Mouse (Mus musculus) Muller cell, postnatal 12 days (primary cell): ENCODE measurements around the gene Avp.

Experiments
- DNase-seq: peaks from one replicate; pipeline ENCODE4 v3.0.0-alpha.2; 2015; ENCODE audit errors: inconsistent ontology term

Avp gene

DNA sequence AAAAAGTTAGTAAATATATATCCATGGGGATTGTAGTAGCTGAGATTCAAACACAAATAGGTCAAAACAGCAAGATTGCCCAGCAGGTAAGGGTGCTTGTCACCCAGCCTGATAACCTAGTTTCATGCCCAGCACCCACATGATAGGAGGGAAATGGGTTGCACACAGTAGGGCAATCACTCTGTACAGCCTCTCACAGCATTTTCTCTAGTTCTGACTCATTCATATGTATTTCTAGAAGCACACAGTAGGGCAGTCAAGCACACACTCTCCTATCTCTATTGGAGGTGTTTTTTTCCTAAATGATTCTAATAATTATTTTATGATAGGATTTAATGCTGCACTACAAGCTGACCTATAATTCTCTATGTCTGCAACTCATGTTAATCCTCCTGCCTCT, 12.4 kb downstream of the Avp start:
- DNase-seq = no peak

DNA sequence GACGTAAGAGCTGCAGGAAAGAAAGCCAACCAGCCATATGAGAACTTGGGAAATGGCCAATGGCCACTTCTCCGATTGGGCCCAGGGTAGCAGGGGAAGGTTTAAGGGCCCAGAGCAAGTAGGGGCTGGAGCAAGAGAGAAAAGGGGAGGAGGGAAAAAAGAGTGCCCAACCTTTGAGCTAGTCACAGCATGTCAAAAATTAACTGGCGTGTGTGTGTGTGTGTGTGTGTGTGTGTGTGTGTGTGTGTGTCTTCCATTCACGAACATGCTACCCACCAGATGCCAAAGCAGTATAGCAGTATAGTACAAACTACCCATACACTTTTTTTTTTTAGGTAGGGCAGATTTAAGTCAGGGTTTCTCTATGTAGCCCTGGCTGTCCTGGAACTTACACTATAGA, 13.4 kb downstream of the Avp start:
- DNase-seq = no peak

DNA sequence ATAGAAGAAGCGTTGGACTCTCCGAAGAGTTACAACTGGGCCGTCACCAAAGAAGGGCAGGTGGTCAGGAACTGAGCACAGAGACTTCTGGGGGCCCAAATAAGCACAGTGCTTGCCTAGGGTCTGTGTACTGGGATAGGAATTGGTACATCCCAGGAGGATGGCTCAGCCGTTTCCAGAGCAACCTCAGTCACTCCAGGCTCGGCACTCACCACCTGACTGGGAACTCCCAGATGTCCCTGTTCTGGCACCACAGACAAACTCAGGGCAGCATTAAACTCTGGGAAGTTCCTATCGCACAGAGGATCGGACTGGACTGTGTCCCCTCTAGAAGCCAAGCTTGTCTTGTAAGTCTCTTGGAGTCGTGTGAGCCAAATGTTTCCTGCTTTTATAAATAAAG, 17.4 kb downstream of the Avp start:
- no peak for DNase-seq

DNA sequence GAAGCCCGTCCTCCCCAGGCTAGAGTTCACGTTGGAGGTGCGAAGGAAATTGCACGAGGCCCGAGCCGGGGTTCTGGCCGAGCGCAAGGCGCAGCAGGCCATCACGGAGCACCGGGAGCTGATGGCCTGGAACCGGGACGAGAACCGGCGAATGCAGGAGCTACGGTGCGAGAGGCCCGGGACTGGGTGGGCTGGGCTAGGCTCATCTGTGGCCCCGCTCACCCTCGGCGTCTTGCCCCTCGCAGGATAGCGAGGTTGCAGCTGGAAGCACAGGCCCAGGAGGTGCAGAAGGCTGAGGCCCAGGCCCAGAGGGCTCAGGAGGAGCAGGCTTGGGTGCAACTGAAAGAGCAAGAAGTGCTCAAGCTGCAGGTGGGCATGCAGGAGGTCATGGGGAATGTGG, 18.3 kb downstream of the Avp start:
- DNase-seq = no peak

DNA sequence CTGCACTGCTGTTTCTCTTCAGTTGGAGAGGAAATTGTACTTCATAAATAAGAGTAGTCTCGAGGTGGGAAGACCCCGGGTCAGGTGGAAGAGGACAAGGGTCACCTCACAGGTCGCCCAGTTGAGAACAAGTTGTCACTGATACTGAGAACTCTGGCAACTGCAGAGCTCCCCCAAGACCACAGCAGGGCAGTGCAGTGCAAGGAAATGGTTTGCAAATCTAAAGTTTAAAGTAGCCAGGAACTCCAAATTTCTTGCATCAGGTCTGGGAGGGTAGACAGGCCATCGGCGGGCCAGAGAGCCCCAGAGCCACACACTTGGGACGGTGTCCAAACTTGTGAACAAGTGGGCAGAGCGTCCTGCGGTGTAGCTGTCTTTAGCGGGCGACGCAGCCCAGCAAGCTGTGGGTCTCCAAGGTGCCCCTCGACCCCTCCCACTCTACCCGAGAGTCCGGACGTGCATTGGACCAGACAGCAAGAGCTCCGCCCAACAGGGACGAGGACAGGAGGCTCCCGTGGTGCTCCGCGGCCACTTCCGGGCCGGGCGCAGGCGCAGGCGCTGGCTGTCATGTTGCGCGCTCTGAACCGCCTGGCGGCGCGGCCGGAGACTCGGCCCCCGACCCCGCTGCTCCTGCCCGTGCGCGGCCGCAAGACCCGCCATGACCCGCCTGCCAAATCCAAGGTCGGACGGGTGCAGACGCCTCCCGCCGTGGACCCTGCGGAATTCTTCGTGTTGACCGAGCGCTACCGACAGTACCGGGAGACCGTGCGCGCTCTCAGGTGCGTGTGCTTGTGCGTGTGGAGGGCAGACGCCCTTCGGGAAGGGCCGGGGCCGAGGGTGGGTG, 18.9 kb downstream of the Avp start, which contains the start of gene Mrps26:
TSS of gene Mrps26 (plus strand) at position 531 of the 844 bp plus-strand sequence.
- DNase-seq = peak; percentile 97

DNA sequence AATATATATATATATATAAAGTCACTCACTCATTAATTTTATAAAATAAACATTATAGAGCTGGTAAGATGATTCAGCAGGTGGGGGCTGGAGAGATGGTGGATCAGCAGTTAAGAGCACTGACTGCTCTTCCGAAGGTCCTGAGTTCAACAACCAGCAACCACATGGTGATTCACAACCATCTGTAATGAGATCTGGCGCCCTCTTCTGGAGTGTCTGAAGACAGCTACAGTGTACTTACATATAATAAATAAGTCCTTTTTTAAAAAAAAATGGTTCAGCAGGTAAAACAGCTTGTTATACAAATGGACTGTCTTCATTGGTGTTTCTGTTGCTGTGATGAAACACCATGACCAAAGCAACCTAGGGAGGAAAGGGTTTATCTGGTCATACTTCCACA, 24.3 kb downstream of the Avp start:
- no peak for DNase-seq

DNA sequence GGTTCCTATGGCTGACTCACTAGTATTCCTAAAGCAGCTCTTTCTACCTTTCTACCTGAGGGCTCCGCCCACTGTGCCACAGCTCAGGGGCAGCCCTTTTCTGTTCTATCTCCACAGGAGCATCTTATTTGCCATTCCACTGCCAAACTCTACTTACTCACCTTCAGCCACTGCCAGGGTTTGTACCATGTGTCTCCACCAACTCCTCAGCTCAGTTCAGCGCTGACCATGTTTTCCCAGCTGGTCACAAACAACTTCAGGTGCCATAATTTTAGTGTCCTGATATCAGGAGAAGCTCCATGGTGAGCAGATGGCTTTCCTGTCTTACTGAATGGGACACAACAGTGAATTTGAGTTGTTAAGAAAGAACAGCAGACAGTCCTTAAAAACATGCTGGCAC, 24.9 kb downstream of the Avp start:
- no peak for DNase-seq

DNA sequence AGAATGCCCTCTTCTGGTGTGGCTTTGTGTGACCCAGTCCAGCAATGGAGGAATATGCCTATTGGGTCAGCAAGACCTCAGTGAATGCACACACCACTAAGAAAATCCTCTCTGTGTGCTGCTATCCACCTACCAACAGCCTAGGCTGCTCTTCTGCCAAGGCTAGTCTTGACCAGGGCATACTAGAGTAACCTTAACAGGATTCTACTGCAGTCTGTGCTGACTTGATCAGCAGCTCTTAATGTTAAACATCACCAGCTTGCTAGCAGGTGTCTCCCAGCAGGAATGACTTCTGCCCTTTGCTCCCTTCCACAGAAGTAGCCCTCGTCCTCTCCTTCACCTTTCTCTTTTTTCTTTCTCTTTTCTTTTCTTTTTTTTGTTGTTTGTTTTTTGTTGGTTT, 26.1 kb downstream of the Avp start:
- DNase-seq = no peak

DNA sequence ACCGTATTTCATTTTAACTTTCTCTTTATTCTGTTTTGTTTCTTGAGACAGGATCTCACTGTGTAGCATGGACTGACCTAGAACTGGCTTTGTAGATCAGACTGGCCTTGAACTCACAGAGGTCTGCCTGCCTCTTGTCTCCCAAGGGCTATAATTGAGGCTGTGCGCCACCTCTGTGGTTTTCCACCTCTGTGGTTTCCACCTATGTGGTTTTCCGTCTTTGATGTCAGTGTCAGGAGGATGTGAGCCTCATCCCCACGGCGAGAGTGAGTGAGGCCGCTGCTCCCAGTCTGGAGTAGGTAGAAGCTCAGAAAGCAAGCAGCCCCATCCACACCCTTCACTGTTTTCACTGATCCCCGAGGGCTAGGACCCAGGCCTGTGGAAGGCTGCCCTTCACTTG, 27.5 kb downstream of the Avp start:
- no peak for DNase-seq

DNA sequence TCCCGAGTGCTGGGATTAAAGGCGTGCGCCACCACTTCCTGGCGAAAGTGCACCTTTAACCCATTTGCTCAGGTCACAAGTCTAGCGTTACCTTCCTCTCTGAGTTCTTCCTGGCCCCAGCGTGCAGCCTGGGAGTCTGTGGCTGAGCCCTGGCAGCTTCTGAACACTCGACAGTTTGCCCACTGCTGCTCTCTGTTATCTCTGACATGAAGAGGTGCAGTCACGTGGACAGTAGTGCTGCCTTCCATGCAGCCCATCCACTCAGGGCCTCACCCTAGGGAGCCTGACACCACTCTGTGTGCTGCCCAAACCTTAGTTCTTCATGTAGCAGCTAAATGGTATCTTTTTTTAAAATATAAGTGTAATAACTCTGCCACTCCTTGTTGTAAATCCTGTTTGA, 35.4 kb downstream of the Avp start:
- DNase-seq = no peak

DNA sequence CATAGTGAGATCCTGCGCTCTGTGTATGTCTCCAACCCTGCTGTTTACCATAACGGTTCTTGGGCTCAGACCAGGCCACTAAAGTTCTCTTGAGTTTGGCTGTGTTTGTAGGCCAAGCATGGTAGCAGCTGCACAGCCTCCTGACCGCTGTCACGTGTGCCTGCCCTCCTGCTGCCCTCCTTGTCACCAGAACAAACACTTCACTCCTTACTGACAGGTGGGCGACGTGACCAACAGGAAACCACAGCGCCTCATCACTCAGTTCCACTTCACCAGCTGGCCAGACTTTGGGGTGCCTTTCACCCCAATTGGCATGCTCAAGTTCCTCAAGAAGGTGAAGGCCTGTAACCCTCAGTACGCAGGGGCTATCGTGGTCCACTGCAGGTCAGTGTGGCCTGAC, 42.1 kb downstream of the Avp start:
- DNase-seq = no peak

DNA sequence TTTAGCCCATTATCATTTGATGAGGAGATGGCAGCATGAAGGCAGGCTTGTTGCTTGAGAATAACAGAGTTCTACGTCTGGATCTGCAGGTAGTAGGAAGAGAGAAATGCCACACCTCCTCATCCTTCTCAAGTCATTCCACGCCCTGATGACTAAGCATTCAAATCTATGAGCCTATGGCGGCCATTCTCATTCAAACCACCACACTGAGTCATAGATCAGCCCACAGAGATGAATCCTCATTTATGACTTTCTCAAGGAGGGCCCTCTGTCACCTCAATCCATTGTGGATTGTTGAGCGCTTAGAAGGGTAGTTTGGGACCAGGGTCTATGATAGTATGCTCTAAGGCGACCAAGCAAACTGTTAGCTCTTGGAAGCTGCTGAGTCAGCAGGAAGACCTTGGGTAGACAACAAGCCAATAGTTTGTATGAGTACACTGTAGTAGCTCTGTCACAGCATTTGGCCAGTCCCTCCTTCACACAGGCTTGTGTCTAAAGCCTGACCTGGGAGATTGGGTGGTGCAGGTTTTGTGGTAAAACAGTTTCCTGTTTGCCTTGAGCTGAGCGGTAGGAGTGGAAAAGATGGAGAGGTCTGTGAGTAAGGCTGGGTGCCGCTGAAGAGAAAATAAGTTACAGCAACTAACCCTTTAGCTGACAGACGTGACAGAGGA, 43.3 kb downstream of the Avp start:
- DNase-seq = no peak

DNA sequence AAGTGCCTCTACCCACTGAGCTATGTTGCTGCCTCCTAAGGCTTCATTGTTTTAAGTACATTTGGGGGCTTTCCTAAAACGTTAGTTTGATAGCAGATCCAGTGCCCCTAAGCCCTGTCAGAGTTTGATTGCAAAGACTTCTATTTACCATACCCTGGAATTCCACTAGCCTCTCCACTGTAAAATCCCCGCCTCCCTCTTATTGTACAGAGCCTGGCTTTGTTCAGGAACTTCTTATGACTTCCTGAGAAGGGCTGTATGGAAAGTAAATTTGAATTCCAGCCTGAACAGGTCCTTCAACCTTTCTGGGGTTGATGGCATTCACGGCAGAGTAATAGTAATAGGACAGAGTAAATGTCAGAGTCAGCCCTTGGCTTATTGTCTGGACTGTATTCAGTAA, 45.5 kb downstream of the Avp start:
- no peak for DNase-seq

DNA sequence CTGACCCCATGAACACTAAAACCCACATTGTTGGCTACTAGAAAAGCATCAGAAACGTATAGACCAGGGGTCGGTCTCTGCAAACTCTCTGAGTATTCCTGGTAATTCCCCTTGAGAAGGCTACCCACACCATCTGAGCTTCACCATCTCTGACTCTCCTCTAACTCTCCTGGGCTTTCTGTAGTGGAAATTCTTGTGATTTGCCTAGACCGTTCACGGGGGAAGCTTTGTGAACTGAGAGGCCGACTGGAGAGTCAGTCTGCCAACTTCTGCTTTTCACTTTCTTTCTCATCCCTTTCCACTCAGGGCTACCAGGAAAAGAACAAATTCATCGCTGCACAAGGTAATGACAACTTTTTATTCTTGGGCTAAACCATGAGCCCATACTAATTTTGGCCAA, 47.3 kb downstream of the Avp start:
- no peak for DNase-seq

DNA sequence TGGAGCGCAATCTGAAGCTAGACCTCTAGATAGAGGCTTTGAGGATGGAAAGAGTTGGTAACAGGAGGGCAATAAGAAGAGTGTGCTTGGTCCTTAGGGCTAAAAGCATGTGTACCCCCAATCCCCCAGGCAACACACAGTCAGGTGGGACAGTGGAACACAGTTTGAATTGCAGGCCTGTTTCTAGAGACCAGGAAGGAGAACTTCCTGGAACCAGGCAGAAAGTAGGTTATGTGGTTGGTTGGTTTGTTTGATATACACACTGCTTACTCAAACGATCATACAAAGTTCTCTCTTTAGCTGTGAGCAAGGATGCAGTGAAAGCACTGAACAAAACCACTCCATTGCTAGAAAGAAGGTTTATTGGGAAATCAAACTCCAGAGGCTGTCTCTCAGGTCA, 50.2 kb downstream of the Avp start:
- no peak for DNase-seq
